Mouse (Mus musculus) heart, embryonic 15.5 days (tissue): ENCODE data around the gene Tmem222. TPM values are rescaled to one million over a fixed set of nuclear protein-coding genes. Genes with fewer than 3 reads are reported as not detected.

ENCODE experiments used
- ATAC-seq: fragments of 200-750 bp; cut with Nextera tagmentation; replicated peaks from 2 replicates; pipeline ENCODE4 v1.8.0; 2017; ENCODE audit warnings: low read depth, moderate TSS enrichment; ENCODE audit not compliant: insufficient number of reproducible peaks, insufficient read depth, low FRiP score
- H3K27ac ChIP-seq: fragments of 300-500 bp; sonication (generic); 2 replicates; pipeline ENCODE4 v1.5.1; 2015; ENCODE audit warnings: mild to moderate bottlenecking, inconsistent platforms
- H3K27me3 ChIP-seq: fragments of 300-500 bp; sonication (generic); 2 replicates; pipeline ENCODE4 v1.6.1; 2015; ENCODE audit warnings: inconsistent platforms
- H3K36me3 ChIP-seq: fragments of 300-500 bp; sonication (generic); 2 replicates; pipeline ENCODE4 v1.6.1; 2015; ENCODE audit warnings: mild to moderate bottlenecking, inconsistent platforms
- H3K4me1 ChIP-seq: fragments of 300-500 bp; sonication (generic); replicated peaks from 2 replicates; pipeline ENCODE4 v1.6.1; 2015; ENCODE audit warnings: inconsistent platforms
- H3K4me2 ChIP-seq: fragments of 300-500 bp; sonication (generic); 2 replicates; pipeline ENCODE4 v1.6.1; 2015; ENCODE audit warnings: inconsistent platforms, mild to moderate bottlenecking, moderate library complexity
- H3K4me3 ChIP-seq: fragments of 300-500 bp; sonication (generic); 2 replicates; pipeline ENCODE4 v1.5.1; 2015; ENCODE audit warnings: mild to moderate bottlenecking, inconsistent platforms
- H3K9ac ChIP-seq: fragments of 300-500 bp; sonication (generic); 2 replicates; pipeline ENCODE4 v1.6.1; 2015; ENCODE audit warnings: mild to moderate bottlenecking, inconsistent platforms
- H3K9me3 ChIP-seq: fragments of 300-500 bp; sonication (generic); replicated peaks from 2 replicates; pipeline ENCODE4 v1.6.1; 2016; ENCODE audit warnings: inconsistent platforms
- WGBS: fragments of 180-500 bp; shearing (Covaris S2); methylation state at CpG from one replicate; pipeline ENCODE4 v1.1.7; 2015; ENCODE audit warnings: mixed read lengths; 5-methylcytosine and 5-hydroxymethylcytosine counted together
- polyA plus RNA-seq: library from polyadenylated mRNA; unstranded; fragments of >200 nt; fragmentation: Nextera tagmentation; extraction: Ambion mirVana; gene quantifications from 2 replicates; pipeline ENCODE4 v1.2.1, GENCODE M21; 2015

Tmem222 gene
- polyA plus RNA-seq, 1 experiment from 2014 or later = 46.1 TPM

- no peaks in the 10 kb centered on the region for H3K9me3 ChIP-seq
- no peak overlapping the region for H3K27ac ChIP-seq
- H3K4me3 ChIP-seq = no peak overlapping the region
- H3K27me3 ChIP-seq = peaks cover 81% of the 10 kb centered on the region
- no peak for ATAC-seq
- H3K4me1 ChIP-seq = peaks cover 21% of the 10 kb centered on the region
- 58% methylated on average over 13 of the region's 13 CpGs for WGBS
- H3K4me2 ChIP-seq = no peak overlapping the region
- no peak overlapping the region for H3K9ac ChIP-seq
- no peaks in the 10 kb centered on the region for H3K36me3 ChIP-seq
These were observed 29.7 kb downstream of the Tmem222 start for GRCm38 (mm10) chr4:133247806-133248449.

- H3K4me1 ChIP-seq = peaks cover 21% of the 10 kb centered on the region
- H3K9me3 ChIP-seq = no peaks in the 10 kb centered on the region
- no peak overlapping the region for H3K9ac ChIP-seq
- no peak overlapping the region for H3K4me3 ChIP-seq
- WGBS = 26% methylated on average over 15 of the region's 15 CpGs
- no peak for ATAC-seq
- no peak overlapping the region; the same call in 1 of the 2 replicates for H3K4me2 ChIP-seq
- no peaks in the 10 kb centered on the region for H3K36me3 ChIP-seq
- no peak overlapping the region for H3K27ac ChIP-seq
- peaks cover 79% of the 10 kb centered on the region for H3K27me3 ChIP-seq
These were observed 30.5 kb downstream of the Tmem222 start for GRCm38 (mm10) chr4:133247072-133247471.

GRCm38 (mm10) chr4:133244289-133244688 lies 33.3 kb downstream of the Tmem222 start:
- no peak overlapping the region for H3K4me3 ChIP-seq
- H3K4me1 ChIP-seq = peaks cover 19% of the 10 kb centered on the region
- no peaks in the 10 kb centered on the region for H3K36me3 ChIP-seq
- no peak overlapping the region for H3K9ac ChIP-seq
- WGBS = 55% methylated on average over 1 of the region's 1 CpGs
- peaks cover 51% of the 10 kb centered on the region for H3K27me3 ChIP-seq
- H3K4me2 ChIP-seq = no peak overlapping the region
- H3K27ac ChIP-seq = no peak overlapping the region
- H3K9me3 ChIP-seq = no peaks in the 10 kb centered on the region
- no peak for ATAC-seq

GRCm38 (mm10) chr4:133243538-133243937 lies 34.1 kb downstream of the Tmem222 start:
- Histone ChIP-seq H3K9me3 (no peaks in the 10 kb centered on the region), H3K27me3 (peaks cover 44% of the 10 kb centered on the region), H3K27ac (no peak overlapping the region), H3K9ac (no peak overlapping the region), H3K4me3 (no peak overlapping the region), H3K4me1 (peaks cover 19% of the 10 kb centered on the region), H3K4me2 (no peak overlapping the region), H3K36me3 (no peaks in the 10 kb centered on the region)
- ATAC-seq = no peak
- 33% methylated on average over 13 of the region's 13 CpGs for WGBS

- no peaks in the 10 kb centered on the region for H3K9me3 ChIP-seq
- WGBS = 68% methylated on average over 9 of the region's 9 CpGs
- H3K4me1 ChIP-seq = peaks cover 19% of the 10 kb centered on the region
- no peak overlapping the region for H3K9ac ChIP-seq
- no peak for ATAC-seq
- H3K4me2 ChIP-seq = no peak overlapping the region
- no peaks in the 10 kb centered on the region for H3K36me3 ChIP-seq
- H3K27ac ChIP-seq = no peak overlapping the region
- H3K27me3 ChIP-seq = peaks cover 36% of the 10 kb centered on the region
- H3K4me3 ChIP-seq = no peak overlapping the region
These were observed 34.9 kb downstream of the Tmem222 start for GRCm38 (mm10) chr4:133242710-133243109.

GRCm38 (mm10) chr4:133241910-133242309 lies 35.7 kb downstream of the Tmem222 start:
- Histone ChIP-seq H3K36me3 (no peaks in the 10 kb centered on the region), H3K27ac (no peak overlapping the region), H3K9ac (no peak overlapping the region), H3K4me1 (peaks cover 14% of the 10 kb centered on the region), H3K4me2 (peak overlapping the region; percentile 90), H3K4me3 (peak overlapping the region; percentile 65), H3K27me3 (peaks cover 28% of the 10 kb centered on the region), H3K9me3 (no peaks in the 10 kb centered on the region)
- no peak for ATAC-seq
- 26% methylated on average over 11 of the region's 11 CpGs for WGBS

- peak overlapping the region; percentile 65 for H3K4me3 ChIP-seq
- WGBS = under 1% methylated on average over 78 of the region's 78 CpGs
- peak; percentile 89 for ATAC-seq
- peak overlapping the region; percentile 90 for H3K4me2 ChIP-seq
- H3K27ac ChIP-seq = peak overlapping the region; percentile 78
- H3K36me3 ChIP-seq = no peaks in the 10 kb centered on the region
- H3K9me3 ChIP-seq = no peaks in the 10 kb centered on the region
- peaks cover 24% of the 10 kb centered on the region for H3K27me3 ChIP-seq
- H3K4me1 ChIP-seq = peaks cover 14% of the 10 kb centered on the region
- H3K9ac ChIP-seq = peak overlapping the region; percentile 67
These were observed 36.4 kb downstream of the Tmem222 start for GRCm38 (mm10) chr4:133240934-133241908.

GRCm38 (mm10) chr4:133240490-133240921 lies 37.1 kb downstream of the Tmem222 start, which contains the start of gene Map3k6:
TSS of gene Map3k6 (plus strand) at chr4:133240818.
- Histone ChIP-seq H3K27me3 (peaks cover 17% of the 10 kb centered on the region), H3K9me3 (no peaks in the 10 kb centered on the region), H3K36me3 (no peaks in the 10 kb centered on the region), H3K4me2 (peak within 1 kb of the TSS; percentile 90), H3K4me1 (peaks cover 14% of the 10 kb centered on the region), H3K4me3 (peak within 1 kb of the TSS; percentile 65), H3K27ac (peak within 1 kb of the TSS; percentile 78), H3K9ac (peak within 1 kb of the TSS; percentile 67)
- 11% methylated on average over 16 of the region's 16 CpGs for WGBS
- peak; percentile 54 for ATAC-seq

GRCm38 (mm10) chr4:133237911-133238310 lies 39.7 kb downstream of the Tmem222 start:
- no peak for ATAC-seq
- Histone ChIP-seq H3K9me3 (no peaks in the 10 kb centered on the region), H3K9ac (no peak overlapping the region), H3K27me3 (peaks cover 9% of the 10 kb centered on the region), H3K4me3 (no peak overlapping the region), H3K36me3 (no peaks in the 10 kb centered on the region), H3K27ac (no peak overlapping the region), H3K4me2 (no peak overlapping the region), H3K4me1 (peaks cover 17% of the 10 kb centered on the region)
- WGBS = 45% methylated on average over 4 of the region's 4 CpGs

- peaks cover 5% of the 10 kb centered on the region for H3K4me1 ChIP-seq
- peaks cover 3% of the 10 kb centered on the region; the same call in 1 of the 2 replicates for H3K27me3 ChIP-seq
- no peak overlapping the region for H3K9ac ChIP-seq
- H3K4me2 ChIP-seq = no peak overlapping the region
- no peak for ATAC-seq
- H3K27ac ChIP-seq = no peak overlapping the region
- no peaks in the 10 kb centered on the region for H3K36me3 ChIP-seq
- H3K4me3 ChIP-seq = no peak overlapping the region
- H3K9me3 ChIP-seq = no peaks in the 10 kb centered on the region
- WGBS = 75% methylated on average over 5 of the region's 5 CpGs
These were observed 42.2 kb downstream of the Tmem222 start for GRCm38 (mm10) chr4:133235415-133235814.

- no peak overlapping the region for H3K9ac ChIP-seq
- H3K27me3 ChIP-seq = peaks cover 3% of the 10 kb centered on the region; the same call in 1 of the 2 replicates
- WGBS = 46% methylated on average over 5 of the region's 5 CpGs
- no peaks in the 10 kb centered on the region for H3K36me3 ChIP-seq
- no peak for ATAC-seq
- no peaks in the 10 kb centered on the region for H3K9me3 ChIP-seq
- no peak overlapping the region for H3K4me3 ChIP-seq
- H3K27ac ChIP-seq = no peak overlapping the region
- H3K4me2 ChIP-seq = no peak overlapping the region
- H3K4me1 ChIP-seq = peaks cover 3% of the 10 kb centered on the region
These were observed 42.8 kb downstream of the Tmem222 start for GRCm38 (mm10) chr4:133234771-133235170.
